Mouse (Mus musculus) CH12.LX (cell line): ENCODE results near the gene Prrt2.

Experiments
- CTCF ChIP-seq, 2 experiments: IDR thresholded peaks in 1 of 2; conservative IDR thresholded peaks in 1 of 2; 2 replicates each; pipeline ENCODE4 v1.5.1; 2011 to 2012; ENCODE audit warnings: low read depth in 2 of 2, low read length in 2 of 2, improper control_type of control experiment in 1 of 2, inconsistent platforms in 1 of 2, mild to moderate bottlenecking in 1 of 2, moderate library complexity in 1 of 2
- EP300 ChIP-seq: IDR thresholded peaks from 2 replicates; pipeline ENCODE4 v1.6.1; 2011; ENCODE audit warnings: low read length, improper control_type of control experiment

- TF ChIP-seq CTCF (conservative IDR thresholded peaks at IDR 0.05 in 1 of 2, IDR thresholded peaks at IDR 0.05 in 1 of 2; ENCODE audit: low read depth in 2 of 2, low read length in 2 of 2): no peak
- no peak for TF ChIP-seq EP300
These were observed 9.3 kb downstream of the Prrt2 start for GRCm38 (mm10) chr7:127011717-127012116.
